Mouse (Mus musculus): ENCODE measurements around the gene Mnd1.

- TF ChIP-seq CTCF (IDR thresholded peaks at IDR 0.05; ENCODE audit: low read depth) (no peak), EP300 (optimal IDR thresholded peaks at IDR 0.05) (no peak)
Observed at GRCm38 (mm10) chr3:84181717-84182116, 26.1 kb upstream of the Mnd1 start.
